21 mouse cellular contexts compared by ENCODE assay signal in the genomic region with DNA sequence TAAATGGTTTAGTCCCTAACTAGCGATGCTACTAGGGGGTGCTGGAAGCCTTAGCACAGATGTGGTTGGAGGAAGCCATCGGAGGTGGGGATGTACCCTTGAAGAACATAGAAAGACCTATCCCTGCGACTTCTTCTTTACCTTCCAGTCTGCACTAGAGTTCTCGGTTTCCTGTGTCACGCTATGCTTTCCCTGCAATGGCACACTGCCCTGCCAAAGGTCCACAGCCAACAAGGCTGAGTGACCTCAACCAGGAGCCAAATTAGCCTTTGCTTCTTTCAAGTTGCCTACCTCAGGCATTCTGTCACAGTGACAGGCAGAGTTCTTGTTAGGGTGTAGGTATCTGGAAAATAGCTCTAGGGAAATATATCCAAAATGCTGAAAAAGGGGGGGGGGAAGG. TPM values are rescaled to one million over a fixed set of nuclear protein-coding genes. Genes with fewer than 3 reads are reported as not detected.
DNase-seq lines count a peak whose midpoint lies in the region; ATAC-seq and TF ChIP-seq lines count a peak whose summit lies in the region.
"Had no signal": no experiment of that assay in that cellular context is flagged by ENCODE, and none has a peak within 500 bp of the region (broad histone marks: within the 10 kb centered on the region; RNA-seq: fewer than 3 reads in every experiment).

No protein-coding gene starts in this region.

- no peak overlapping the region for H3K9ac ChIP-seq in lung, embryonic 16.5 days (ENCODE audit: low read length)
- H3K9ac ChIP-seq: forebrain, embryonic 13.5 days; hindbrain, embryonic 14.5 days; limb, embryonic 13.5 days; liver, embryonic 15.5 days; neural tube, embryonic 15.5 days; stomach, embryonic 15.5 days had no signal

- no peaks in the 10 kb centered on the region for H3K9me3 ChIP-seq in lung, embryonic 16.5 days (ENCODE audit: control insufficient read depth, low read length)
- H3K9me3 ChIP-seq: forebrain, embryonic 13.5 days; limb, embryonic 13.5 days; liver, embryonic 15.5 days; megakaryocyte, embryonic 14.5 days; neural tube, embryonic 15.5 days; stomach, embryonic 15.5 days had no signal

- TF ChIP-seq CTCF in kidney, adult 2 months (conservative IDR thresholded peaks at IDR 0.05; ENCODE audit: insufficient read depth, insufficient read length, low read depth, low read length): no peak

- H3K4me3 ChIP-seq in kidney, adult 2 months (ENCODE audit: insufficient read depth, low read depth, low read length): no peak overlapping the region
- H3K4me3 ChIP-seq in lung, embryonic 16.5 days (ENCODE audit: low read length): no peak overlapping the region
- H3K4me3 ChIP-seq: erythroblast, embryonic 14.5 days; forebrain, embryonic 13.5 days; limb, embryonic 13.5 days; liver, embryonic 15.5 days; megakaryocyte, embryonic 14.5 days; neural tube, embryonic 15.5 days; stomach, embryonic 15.5 days had no signal

- peak; percentile 62 for DNase-seq in gastrocnemius, adult 18-20 months (ENCODE audit: low spot score)
- DNase-seq in gastrocnemius, postnatal 4 days (ENCODE audit: low spot score in 2 of 2): no peak
- DNase-seq in kidney, adult 2 months: peak; percentile 80
- no peak for DNase-seq in kidney, adult 18-20 months
- DNase-seq in lung, postnatal 14 days: no peak
- peak; percentile 50 to 71 for DNase-seq in kidney, postnatal 36 days
- DNase-seq in cerebellum, adult 9-10 months: no peak
- DNase-seq: cerebellum, adult 18-20 months; cerebellum, postnatal 36 days; right cerebral cortex, postnatal 14 days; thymus, adult 2 months had no signal

- peaks cover 46% of the 10 kb centered on the region for H3K4me1 ChIP-seq in kidney, adult 2 months (ENCODE audit: control insufficient read depth, insufficient read depth, low read length)
- peaks cover 9% of the 10 kb centered on the region for H3K4me1 ChIP-seq in lung, embryonic 16.5 days (replicated peaks; ENCODE audit: control insufficient read depth, insufficient read depth, low read length)

- no peak for ATAC-seq in lung, embryonic 16.5 days (ENCODE audit: low read depth)
- ATAC-seq: forebrain, embryonic 13.5 days; midbrain, embryonic 16.5 days had no signal

- no peaks in the 10 kb centered on the region for H3K36me3 ChIP-seq in kidney, adult 2 months (ENCODE audit: control insufficient read depth, insufficient read depth, low read length)
- H3K36me3 ChIP-seq in lung, embryonic 16.5 days (ENCODE audit: control insufficient read depth, insufficient read depth, low read length): no peaks in the 10 kb centered on the region
- H3K36me3 ChIP-seq: limb, embryonic 13.5 days; liver, embryonic 15.5 days; stomach, embryonic 15.5 days had no signal

- TF ChIP-seq POLR2A in kidney, adult 2 months (IDR thresholded peaks at IDR 0.05; ENCODE audit: low read depth, low read length): no peak

- peak overlapping the region; percentile 25 for H3K27ac ChIP-seq in kidney, adult 2 months (ENCODE audit: insufficient read depth, low read depth, low read length)
- H3K27ac ChIP-seq in lung, embryonic 16.5 days (ENCODE audit: low read length): peak overlapping the region; percentile 3; the same call in 1 of the 2 replicates
- H3K27ac ChIP-seq: forebrain, embryonic 13.5 days; hindbrain, embryonic 14.5 days; limb, embryonic 13.5 days; liver, embryonic 15.5 days; stomach, embryonic 15.5 days had no signal

- WGBS in kidney, adult 2 months: 65% methylated on average over 5 of the region's 5 CpGs
- 84% methylated on average over 5 of the region's 5 CpGs for WGBS in lung, embryonic 16.5 days

- no peaks in the 10 kb centered on the region for H3K27me3 ChIP-seq in kidney, adult 2 months (replicated peaks; ENCODE audit: control insufficient read depth, insufficient read depth, low read length)
- H3K27me3 ChIP-seq in lung, embryonic 16.5 days (ENCODE audit: control insufficient read depth, insufficient read depth, low read depth, low read length): no peaks in the 10 kb centered on the region
- H3K27me3 ChIP-seq: forebrain, embryonic 13.5 days; limb, embryonic 13.5 days; liver, embryonic 15.5 days; megakaryocyte, embryonic 14.5 days; neural tube, embryonic 15.5 days; stomach, embryonic 15.5 days had no signal

- H3K4me2 ChIP-seq in lung, embryonic 16.5 days (ENCODE audit: low read depth, low read length): no peak overlapping the region
- H3K4me2 ChIP-seq: forebrain, embryonic 13.5 days; hindbrain, embryonic 14.5 days; limb, embryonic 13.5 days; liver, embryonic 15.5 days; neural tube, embryonic 15.5 days; stomach, embryonic 15.5 days had no signal

RNA-seq across cellular contexts. Expression of a gene that starts 19.4 kb away (rescaled TPM):
- 10 to 100 TPM; 31.4 to 31.5 TPM for total RNA-seq in gastrocnemius, adult 18-20 months (2021)
- total RNA-seq in gastrocnemius, postnatal 4 days (2021): 10 to 100 TPM; 36.3 to 39.9 TPM
- 16.0 and 21.4 TPM in 2 replicates for polyA plus RNA-seq in kidney, adult 2 months (2012; rRNA removed)
- 54.1 and 55.0 TPM in 2 replicates for polyA plus RNA-seq in lung, embryonic 16.5 days (2015; fragmentation: Nextera tagmentation; extraction: Ambion mirVana)

RNA-seq across cellular contexts. Expression of a gene that starts 19.5 kb away (rescaled TPM):
- 10 to 100 TPM in 1 of 2 experiments, 1 to 10 TPM in 1; 9.5 to 12.1 TPM for total RNA-seq in gastrocnemius, adult 18-20 months (2021)
- 10 to 100 TPM; 20.6 to 27.9 TPM for total RNA-seq in gastrocnemius, postnatal 4 days (2021)
- 46.4 and 46.9 TPM in 2 replicates for polyA plus RNA-seq in kidney, adult 2 months (2012; rRNA removed)
- polyA plus RNA-seq in lung, embryonic 16.5 days (2015; fragmentation: Nextera tagmentation; extraction: Ambion mirVana): 43.7 and 48.7 TPM in 2 replicates

Comparison
In these comparisons a context has a peak if more than half of its experiments do, and no peak if none do; other contexts are left out.
1. DNase-seq: peak in gastrocnemius, adult 18-20 months (single experiment), kidney, adult 2 months (single experiment) and kidney, postnatal 36 days (2 of 2); none in gastrocnemius, postnatal 4 days (0 of 2), kidney, adult 18-20 months (single experiment), lung, postnatal 14 days (single experiment) and cerebellum, adult 9-10 months (single experiment).